Mouse (Mus musculus) hematopoietic multipotent progenitor cell, adult 10-12 weeks (in vitro differentiated cells): ENCODE data around the gene Ptpn3. TPM values are rescaled to one million over a fixed set of nuclear protein-coding genes. Genes with fewer than 3 reads are reported as not detected.

ENCODE experiments used
- polyA plus RNA-seq: library from polyadenylated mRNA; stranded (reverse); fragments of >175 nt; gene quantifications from 2 replicates; pipeline ENCODE4 v1.2.3, GENCODE M21; 2012; ENCODE audit warnings: low replicate concordance

Gene Ptpn3
- polyA plus RNA-seq: 2.7 and 5.4 TPM in 2 replicates

GRCm38 (mm10) chr4:57301410-57302313, at the start of gene Ptpn3:
Ptpn3 (minus strand) TSS chr4:57301837.

DNA sequence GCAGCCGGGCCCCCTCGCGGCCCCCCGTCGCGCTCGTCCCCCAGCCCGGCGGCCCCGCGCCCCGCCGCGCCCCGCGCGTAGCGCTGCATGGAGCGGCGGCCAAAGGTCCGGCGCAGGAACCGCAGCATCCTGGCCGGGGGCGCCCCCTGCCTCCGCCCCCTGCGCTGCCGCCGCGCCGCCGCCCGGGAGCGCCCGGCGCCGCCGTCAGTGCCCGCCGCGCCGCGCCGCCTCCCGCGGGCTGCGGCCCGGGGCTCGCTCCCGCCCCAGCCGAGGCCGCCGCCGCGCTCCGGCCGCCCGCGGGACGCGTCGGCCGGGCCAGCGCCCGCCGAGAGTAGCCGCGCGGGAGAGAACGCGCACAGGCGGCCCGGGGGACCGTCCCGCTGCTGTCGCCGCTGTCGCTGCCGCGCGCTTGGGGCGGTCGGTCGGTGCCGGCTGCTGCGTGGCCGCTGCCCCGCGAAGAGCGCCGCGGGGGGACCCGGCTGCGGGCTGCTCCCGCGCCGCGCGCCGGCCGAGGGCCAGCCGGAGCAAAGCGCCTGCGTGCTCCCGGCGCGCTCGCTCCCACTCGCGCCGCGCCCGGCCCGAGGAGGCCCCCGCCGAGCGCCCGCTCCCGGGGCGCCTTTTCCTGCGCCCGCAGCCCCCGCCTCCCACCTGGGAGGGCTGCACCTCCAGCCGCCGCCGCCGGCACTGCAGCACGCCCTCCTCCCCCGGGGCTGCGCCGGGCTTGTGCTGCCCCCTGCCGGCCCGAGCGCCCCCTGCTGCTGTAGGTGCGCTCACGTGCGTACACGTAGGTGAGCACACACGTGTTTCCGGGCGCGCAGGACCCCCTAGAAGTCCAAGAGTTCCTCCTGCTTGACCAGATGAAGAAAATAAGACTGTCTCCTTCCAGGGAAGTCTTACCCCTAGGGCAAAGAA, 158.4 kb downstream of the Ptpn3 start, which contains the start of gene Epb41l4b:
Gene Epb41l4b (minus strand): TSS at position 412 of the 912 bp plus-strand sequence.

Other genes with a start within 250 kb of the Ptpn3 start
- gene Epb41l4b, start 158.4 kb downstream of the Ptpn3 start, polyA plus RNA-seq: 0.07 and 0.23 TPM in 2 replicates
- gene Palm2, start 132.4 kb upstream of the Ptpn3 start, polyA plus RNA-seq: not detected in 2 replicates